Mouse (Mus musculus): ENCODE measurements at regions not wholly inside any gene's neighbourhood (a gene's known extent, or its start where the extent isn't known, plus 50 kb on each side); places are given as distances from the start of the nearest gene placed in this dataset.

DNA sequence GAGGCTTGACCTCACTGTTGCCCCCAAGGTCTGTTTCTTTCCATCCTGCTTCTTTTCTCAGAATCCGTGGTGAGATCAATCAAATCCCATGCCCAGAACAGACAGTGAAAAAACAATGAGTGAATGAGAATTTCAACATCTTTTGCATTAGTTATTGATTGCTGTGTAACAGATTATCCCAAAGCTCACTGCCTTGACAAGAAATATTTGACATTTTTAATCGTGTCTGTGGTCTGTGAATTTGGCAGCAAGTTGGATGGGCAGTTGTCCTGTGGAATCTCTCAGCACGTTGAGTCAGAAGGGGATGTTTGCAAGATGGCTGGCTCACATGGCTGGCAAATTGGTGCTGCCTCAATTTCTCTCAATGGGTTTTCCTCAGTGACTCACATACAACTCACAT lies 228.0 kb upstream of the Mpped2 start:
- Histone ChIP-seq H3K9me3 (replicated peaks; ENCODE audit: control insufficient read depth, low read length) (no peaks in the 10 kb centered on the region), H3K9ac (ENCODE audit: low read length) (no peak overlapping the region), H3K36me3 (ENCODE audit: control insufficient read depth, insufficient read depth) (no peaks in the 10 kb centered on the region), H3K27ac (ENCODE audit: low read length) (no peak overlapping the region), H3K4me3 (ENCODE audit: low read length) (no peak overlapping the region), H3K27me3 (ENCODE audit: control insufficient read depth, insufficient read depth, low read length) (no peaks in the 10 kb centered on the region), H3K4me2 (ENCODE audit: low read depth, low read length) (no peak overlapping the region), H3K4me1 (ENCODE audit: control insufficient read depth, insufficient read depth, low read length) (peaks cover 13% of the 10 kb centered on the region)
- WGBS, result 64% methylated on average over 3 of the region's 3 CpGs
- ATAC-seq (replicated peaks; ENCODE audit: extremely low read depth, insufficient read depth, low FRiP score), result no peak

DNA sequence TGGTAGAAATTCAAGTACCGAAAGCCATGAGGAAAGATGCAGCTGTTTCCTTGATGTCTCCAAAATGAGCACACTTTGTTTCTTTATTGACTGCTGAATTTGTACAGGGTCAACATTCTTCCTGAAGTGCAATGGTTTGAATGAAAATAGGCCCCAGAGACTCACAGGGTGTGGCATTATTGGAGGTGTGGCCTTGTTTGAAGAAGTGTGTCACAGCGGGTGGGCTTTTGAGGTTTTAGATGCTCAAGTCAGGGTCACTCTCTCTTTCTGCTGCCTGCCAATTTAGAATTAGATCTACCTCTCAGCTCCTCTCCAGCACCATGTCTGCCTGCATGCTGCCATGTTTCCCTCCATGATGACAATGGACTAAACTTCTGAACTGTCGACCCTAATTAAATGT lies 227.2 kb upstream of the Mpped2 start:
- ATAC-seq (replicated peaks; ENCODE audit: extremely low read depth, insufficient read depth, low FRiP score), result no peak
- H3K4me1 ChIP-seq (ENCODE audit: control insufficient read depth, insufficient read depth, low read length), result peaks cover 13% of the 10 kb centered on the region
- H3K27ac ChIP-seq (ENCODE audit: low read length), result no peak overlapping the region
- H3K4me3 ChIP-seq (ENCODE audit: low read length), result no peak overlapping the region
- 92% methylated on average over 3 of the region's 3 CpGs for WGBS
- no peak overlapping the region for H3K9ac ChIP-seq (ENCODE audit: low read length)
- H3K4me2 ChIP-seq (ENCODE audit: low read depth, low read length), result no peak overlapping the region
- H3K27me3 ChIP-seq (ENCODE audit: control insufficient read depth, insufficient read depth, low read length), result no peaks in the 10 kb centered on the region
- H3K36me3 ChIP-seq (ENCODE audit: control insufficient read depth, insufficient read depth), result no peaks in the 10 kb centered on the region
- no peaks in the 10 kb centered on the region for H3K9me3 ChIP-seq (replicated peaks; ENCODE audit: control insufficient read depth, low read length)

DNA sequence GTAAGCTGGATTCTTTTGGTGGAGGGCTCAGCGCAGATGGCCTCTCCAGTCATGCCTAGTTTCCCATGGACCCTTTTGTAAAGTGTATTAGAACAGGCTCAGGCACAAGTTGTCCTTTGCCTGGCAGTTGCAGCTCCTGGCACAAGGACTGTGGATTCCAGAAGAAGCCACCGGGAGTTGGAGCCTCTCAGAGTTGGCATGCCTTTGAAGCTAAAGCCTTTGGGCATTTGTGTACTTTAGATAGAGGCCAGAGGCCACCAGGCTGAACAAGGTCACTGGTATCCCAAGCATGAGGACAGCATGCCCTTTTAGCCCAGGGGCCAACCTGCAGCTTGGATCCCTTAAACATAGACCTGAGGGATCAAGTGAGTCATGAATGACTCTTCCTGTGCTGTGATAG lies 223.9 kb upstream of the Mpped2 start:
- H3K9me3 ChIP-seq (replicated peaks; ENCODE audit: control insufficient read depth, low read length), result no peaks in the 10 kb centered on the region
- H3K27me3 ChIP-seq (ENCODE audit: control insufficient read depth, insufficient read depth, low read length), result no peaks in the 10 kb centered on the region
- peaks cover 3% of the 10 kb centered on the region; the same call in 1 of the 2 replicates for H3K4me1 ChIP-seq (ENCODE audit: control insufficient read depth, insufficient read depth, low read length)
- 66% methylated on average over 2 of the region's 2 CpGs for WGBS
- no peak for ATAC-seq (replicated peaks; ENCODE audit: extremely low read depth, insufficient read depth, low FRiP score)
- H3K27ac ChIP-seq (ENCODE audit: low read length), result no peak overlapping the region
- H3K4me3 ChIP-seq (ENCODE audit: low read length), result no peak overlapping the region
- no peak overlapping the region for H3K9ac ChIP-seq (ENCODE audit: low read length)
- H3K36me3 ChIP-seq (ENCODE audit: control insufficient read depth, insufficient read depth), result no peaks in the 10 kb centered on the region
- no peak overlapping the region for H3K4me2 ChIP-seq (ENCODE audit: low read depth, low read length)

DNA sequence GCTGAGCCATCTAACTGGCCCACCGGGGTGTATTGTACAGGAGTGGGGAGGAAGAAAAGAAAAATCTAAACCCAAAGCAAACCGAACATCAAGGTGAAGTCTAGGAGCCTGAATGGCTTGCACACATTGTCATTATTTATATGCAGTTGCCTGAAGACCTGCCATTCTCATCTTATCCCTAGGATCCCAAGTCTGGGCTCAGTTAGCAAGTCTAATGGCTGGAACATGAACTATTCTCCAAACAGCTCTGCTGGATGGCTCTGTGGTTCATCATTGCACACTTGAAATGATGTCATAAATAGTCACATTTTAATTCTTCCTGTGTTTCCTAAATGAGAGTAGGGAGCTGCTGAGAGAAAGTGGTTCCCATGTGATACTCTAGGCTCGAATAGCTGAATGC lies 219.6 kb upstream of the Mpped2 start:
- Histone ChIP-seq H3K4me1 (ENCODE audit: control insufficient read depth, insufficient read depth, low read length) (peaks cover 3% of the 10 kb centered on the region; the same call in 1 of the 2 replicates), H3K36me3 (ENCODE audit: control insufficient read depth, insufficient read depth) (no peaks in the 10 kb centered on the region), H3K4me2 (ENCODE audit: low read depth, low read length) (no peak overlapping the region), H3K27me3 (ENCODE audit: control insufficient read depth, insufficient read depth, low read length) (no peaks in the 10 kb centered on the region), H3K9me3 (replicated peaks; ENCODE audit: control insufficient read depth, low read length) (no peaks in the 10 kb centered on the region), H3K4me3 (ENCODE audit: low read length) (no peak overlapping the region), H3K27ac (ENCODE audit: low read length) (no peak overlapping the region), H3K9ac (ENCODE audit: low read length) (no peak overlapping the region)
- WGBS, result 81% methylated on average over 3 of the region's 3 CpGs
- ATAC-seq (replicated peaks; ENCODE audit: extremely low read depth, insufficient read depth, low FRiP score), result no peak

DNA sequence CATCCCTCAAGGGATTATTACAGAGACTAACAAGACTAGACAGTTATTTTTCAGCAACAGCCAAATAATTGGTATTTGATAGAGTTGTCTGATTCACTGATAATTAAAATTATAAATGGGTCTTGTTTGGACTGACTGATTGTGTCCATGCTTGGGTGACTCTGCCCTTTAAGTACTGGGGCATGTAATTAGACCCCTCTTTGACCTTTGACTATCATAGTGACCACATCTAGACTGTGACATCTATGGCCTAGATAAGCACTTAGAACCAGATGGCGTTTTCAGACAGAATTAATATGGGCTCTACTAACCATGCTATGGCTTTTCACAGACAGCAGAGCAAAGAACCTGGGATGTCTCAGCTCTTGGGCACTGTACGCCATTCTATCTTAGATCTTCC lies 215.1 kb upstream of the Mpped2 start:
- no peak for ATAC-seq (replicated peaks; ENCODE audit: extremely low read depth, insufficient read depth, low FRiP score)
- no peak overlapping the region for H3K4me2 ChIP-seq (ENCODE audit: low read depth, low read length)
- H3K36me3 ChIP-seq (ENCODE audit: control insufficient read depth, insufficient read depth), result no peaks in the 10 kb centered on the region
- no peak overlapping the region for H3K27ac ChIP-seq (ENCODE audit: low read length)
- no peaks in the 10 kb centered on the region for H3K4me1 ChIP-seq (ENCODE audit: control insufficient read depth, insufficient read depth, low read length)
- H3K4me3 ChIP-seq (ENCODE audit: low read length), result no peak overlapping the region
- no peaks in the 10 kb centered on the region for H3K27me3 ChIP-seq (ENCODE audit: control insufficient read depth, insufficient read depth, low read length)
- no peaks in the 10 kb centered on the region for H3K9me3 ChIP-seq (replicated peaks; ENCODE audit: control insufficient read depth, low read length)
- no peak overlapping the region for H3K9ac ChIP-seq (ENCODE audit: low read length)
- 75% methylated on average over 2 of the region's 2 CpGs for WGBS

DNA sequence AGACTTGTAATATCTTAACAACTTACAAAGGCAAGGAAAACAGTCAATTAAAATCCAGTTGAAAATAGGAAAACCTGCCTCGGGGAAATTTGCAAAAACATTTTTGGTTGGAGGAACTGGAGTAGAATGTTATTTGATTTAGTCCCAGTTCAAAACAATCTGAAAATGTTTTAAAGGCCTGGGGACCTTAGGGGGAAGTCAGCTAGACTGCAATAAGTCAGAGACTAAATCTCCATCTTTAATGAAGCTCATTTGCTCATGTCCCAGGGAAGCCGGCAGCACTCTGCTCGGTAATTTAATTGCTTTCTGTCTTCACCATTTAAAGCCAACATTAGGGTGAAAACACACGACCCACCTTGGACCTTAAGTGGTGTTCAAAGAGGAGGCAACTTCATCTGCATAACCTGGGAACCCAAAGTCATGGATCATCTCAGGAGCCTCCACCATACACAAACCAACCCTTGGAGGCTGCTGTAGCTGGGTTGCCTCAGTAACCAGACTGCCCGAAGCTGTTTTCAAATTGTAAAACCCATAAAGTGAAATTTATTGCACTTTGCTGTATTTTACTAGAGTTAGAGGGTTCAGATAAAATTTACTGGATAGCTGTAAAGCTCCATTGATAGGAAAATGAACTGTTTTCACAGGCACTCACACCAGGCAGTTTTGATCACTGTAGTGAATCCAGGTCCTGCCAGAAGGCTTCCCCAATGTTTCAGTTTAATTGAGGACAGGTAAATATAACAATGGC lies 205.6 kb upstream of the Mpped2 start:
- no peaks in the 10 kb centered on the region for H3K4me1 ChIP-seq (ENCODE audit: control insufficient read depth, insufficient read depth, low read length)
- 69% methylated on average over 5 of the region's 5 CpGs for WGBS
- no peak overlapping the region for H3K9ac ChIP-seq (ENCODE audit: low read length)
- no peaks in the 10 kb centered on the region for H3K27me3 ChIP-seq (ENCODE audit: control insufficient read depth, insufficient read depth, low read length)
- no peak overlapping the region for H3K4me2 ChIP-seq (ENCODE audit: low read depth, low read length)
- no peaks in the 10 kb centered on the region for H3K36me3 ChIP-seq (ENCODE audit: control insufficient read depth, insufficient read depth)
- ATAC-seq (replicated peaks; ENCODE audit: extremely low read depth, insufficient read depth, low FRiP score), result no peak
- H3K27ac ChIP-seq (ENCODE audit: low read length), result no peak overlapping the region
- H3K4me3 ChIP-seq (ENCODE audit: low read length), result no peak overlapping the region
- H3K9me3 ChIP-seq (replicated peaks; ENCODE audit: control insufficient read depth, low read length), result no peaks in the 10 kb centered on the region

DNA sequence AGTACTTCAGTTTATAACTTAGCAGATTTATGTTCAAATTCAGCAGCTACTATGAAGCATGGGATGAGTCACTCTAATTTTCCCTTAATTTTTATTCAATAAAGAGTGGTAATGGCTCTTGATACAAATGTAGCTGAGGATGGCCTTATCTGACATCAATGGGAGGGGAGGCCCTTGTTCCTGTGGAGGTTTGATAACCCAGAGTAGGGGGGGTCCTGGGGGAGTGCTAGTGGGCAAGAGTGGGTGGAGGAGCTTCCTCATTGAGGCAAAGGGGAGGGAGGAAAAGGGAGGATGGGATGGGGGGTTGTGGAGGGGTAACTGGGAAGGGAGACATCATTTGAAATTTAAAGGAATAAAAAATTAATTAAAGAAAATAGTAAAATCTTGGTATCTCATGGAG lies 194.3 kb upstream of the Mpped2 start:
- no peaks in the 10 kb centered on the region for H3K36me3 ChIP-seq (ENCODE audit: control insufficient read depth, insufficient read depth)

DNA sequence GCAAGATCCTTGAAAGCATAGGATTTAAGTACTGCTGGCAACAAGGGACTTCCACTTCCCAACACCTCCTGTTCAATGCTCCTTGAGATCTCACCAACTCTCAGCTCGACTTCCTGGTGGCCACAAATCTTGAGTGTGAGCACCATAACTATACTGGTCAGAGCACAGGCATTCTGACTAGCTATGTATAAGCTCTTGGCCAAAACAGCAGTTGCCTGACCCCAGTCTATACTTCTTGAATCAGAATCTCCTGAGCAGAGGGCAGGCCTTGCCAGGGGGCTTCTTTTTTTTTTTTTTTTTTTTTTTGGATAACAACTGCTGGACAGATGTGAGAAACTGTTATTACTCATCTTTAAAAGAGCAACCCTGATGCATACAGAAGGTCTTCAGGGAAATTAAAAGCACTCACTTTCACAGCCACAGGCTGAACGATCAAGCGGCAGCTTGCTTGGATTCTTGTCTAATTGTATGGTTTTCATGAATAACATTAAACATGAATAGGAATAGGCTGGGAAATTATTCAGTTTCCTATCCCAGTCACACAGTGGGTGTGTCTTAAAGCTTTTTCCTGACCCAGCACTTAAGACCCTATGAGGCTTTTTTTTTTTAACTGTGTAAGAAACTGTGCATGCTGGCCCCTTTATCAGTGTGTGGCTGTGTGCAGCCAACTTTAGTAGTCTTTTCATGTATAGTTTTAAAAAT lies 193.7 kb upstream of the Mpped2 start:
- ATAC-seq (replicated peaks; ENCODE audit: extremely low read depth, insufficient read depth, low FRiP score), result no peak
- Histone ChIP-seq H3K27me3 (ENCODE audit: control insufficient read depth, insufficient read depth, low read length) (no peaks in the 10 kb centered on the region), H3K4me2 (ENCODE audit: low read depth, low read length) (no peak overlapping the region), H3K9ac (ENCODE audit: low read length) (no peak overlapping the region), H3K27ac (ENCODE audit: low read length) (no peak overlapping the region), H3K9me3 (replicated peaks; ENCODE audit: control insufficient read depth, low read length) (no peaks in the 10 kb centered on the region), H3K4me1 (ENCODE audit: control insufficient read depth, insufficient read depth, low read length) (no peaks in the 10 kb centered on the region), H3K4me3 (ENCODE audit: low read length) (no peak overlapping the region), H3K36me3 (ENCODE audit: control insufficient read depth, insufficient read depth) (no peaks in the 10 kb centered on the region)
- 75% methylated on average over 3 of the region's 3 CpGs for WGBS

More for the DNA sequence above, 194.3 kb upstream of the Mpped2 start:
- no peaks in the 10 kb centered on the region for H3K9me3 ChIP-seq (replicated peaks; ENCODE audit: control insufficient read depth, low read length)
- ATAC-seq (replicated peaks; ENCODE audit: extremely low read depth, insufficient read depth, low FRiP score), result no peak
- no peak overlapping the region for H3K4me3 ChIP-seq (ENCODE audit: low read length)
- H3K27me3 ChIP-seq (ENCODE audit: control insufficient read depth, insufficient read depth, low read length), result no peaks in the 10 kb centered on the region
- no peak overlapping the region for H3K27ac ChIP-seq (ENCODE audit: low read length)
- H3K9ac ChIP-seq (ENCODE audit: low read length), result no peak overlapping the region
- H3K4me1 ChIP-seq (ENCODE audit: control insufficient read depth, insufficient read depth, low read length), result no peaks in the 10 kb centered on the region
- no peak overlapping the region for H3K4me2 ChIP-seq (ENCODE audit: low read depth, low read length)

DNA sequence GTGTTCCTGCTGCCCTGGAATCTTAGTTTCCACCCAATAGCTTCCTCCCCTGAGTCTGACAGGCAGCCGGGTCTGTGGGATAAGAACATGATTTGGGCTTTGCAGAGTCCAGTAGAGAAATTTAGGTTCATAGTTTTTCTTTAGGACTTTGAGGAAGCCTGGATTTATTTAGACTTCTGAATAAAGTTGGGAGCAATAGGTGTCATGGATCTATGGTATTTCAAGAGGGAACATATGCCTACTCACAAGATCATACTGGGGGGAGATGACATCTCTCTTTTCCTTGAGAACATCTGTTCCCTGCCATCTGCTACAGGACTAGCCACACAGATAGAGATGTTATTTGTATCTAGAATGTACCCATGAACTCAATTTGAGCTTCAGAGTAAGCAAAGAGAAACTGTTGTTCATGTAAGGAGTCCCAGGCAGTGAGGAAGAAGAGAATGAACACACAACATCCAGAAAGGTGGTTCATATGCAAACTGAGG lies 188.1 kb upstream of the Mpped2 start:
- Histone ChIP-seq H3K27ac (ENCODE audit: low read length) (no peak overlapping the region), H3K9me3 (replicated peaks; ENCODE audit: control insufficient read depth, low read length) (no peaks in the 10 kb centered on the region), H3K36me3 (ENCODE audit: control insufficient read depth, insufficient read depth) (no peaks in the 10 kb centered on the region), H3K4me2 (ENCODE audit: low read depth, low read length) (no peak overlapping the region), H3K4me1 (ENCODE audit: control insufficient read depth, insufficient read depth, low read length) (no peaks in the 10 kb centered on the region), H3K9ac (ENCODE audit: low read length) (no peak overlapping the region), H3K27me3 (ENCODE audit: control insufficient read depth, insufficient read depth, low read length) (no peaks in the 10 kb centered on the region), H3K4me3 (ENCODE audit: low read length) (no peak overlapping the region)
- WGBS, result 55% methylated on average over 1 of the region's 1 CpGs
- ATAC-seq (replicated peaks; ENCODE audit: extremely low read depth, insufficient read depth, low FRiP score), result no peak
